Mouse (Mus musculus) CD4-positive helper T cell, adult 2 months (primary cell): ENCODE data around the gene Acsf2.

Experiments
- DNase-seq: peaks from one replicate; pipeline ENCODE4 v3.0.0-alpha.2; 2012; ENCODE audit warnings: low read depth, missing footprints, low spot score

Acsf2 gene

GRCm38 (mm10) chr11:94598437-94599120 is 3.1 kb downstream of the Acsf2 start:
- no peak for DNase-seq

- no peak for DNase-seq
These were observed 4.4 kb downstream of the Acsf2 start for GRCm38 (mm10) chr11:94597319-94597718.

- DNase-seq, result peak; percentile 57
These were observed 5.3 kb downstream of the Acsf2 start for GRCm38 (mm10) chr11:94596311-94596852.

- no peak for DNase-seq
These were observed 14.2 kb downstream of the Acsf2 start for GRCm38 (mm10) chr11:94587511-94587910.

GRCm38 (mm10) chr11:94585091-94585490 is 16.6 kb downstream of the Acsf2 start:
- no peak for DNase-seq

GRCm38 (mm10) chr11:94580111-94580740 is 21.4 kb downstream of the Acsf2 start:
- DNase-seq, result no peak

GRCm38 (mm10) chr11:94576361-94576760 is 25.3 kb downstream of the Acsf2 start:
- DNase-seq, result no peak

GRCm38 (mm10) chr11:94575036-94575435 is 26.6 kb downstream of the Acsf2 start:
- no peak for DNase-seq

GRCm38 (mm10) chr11:94574560-94574959 is 27.1 kb downstream of the Acsf2 start:
- no peak for DNase-seq

- no peak for DNase-seq
These were observed 29.8 kb downstream of the Acsf2 start for GRCm38 (mm10) chr11:94571850-94572249.

- no peak for DNase-seq
These were observed 31.1 kb downstream of the Acsf2 start for GRCm38 (mm10) chr11:94570612-94571011.

GRCm38 (mm10) chr11:94567326-94567725 is 34.3 kb downstream of the Acsf2 start:
- no peak for DNase-seq

- DNase-seq, result no peak
These were observed 35.1 kb downstream of the Acsf2 start for GRCm38 (mm10) chr11:94566534-94566933.

GRCm38 (mm10) chr11:94565151-94565479 is 36.6 kb downstream of the Acsf2 start:
- DNase-seq, result peak; percentile 34

- peak; percentile 38 for DNase-seq
These were observed 37.1 kb downstream of the Acsf2 start, which contains the start of gene Chad for GRCm38 (mm10) chr11:94564437-94565150. TSS of gene Chad (plus strand) at chr11:94565047.

GRCm38 (mm10) chr11:94563821-94564220 is 37.9 kb downstream of the Acsf2 start:
- no peak for DNase-seq

GRCm38 (mm10) chr11:94563383-94563782 is 38.3 kb downstream of the Acsf2 start:
- DNase-seq, result peak; percentile 31

GRCm38 (mm10) chr11:94558226-94558625 is 43.4 kb downstream of the Acsf2 start:
- DNase-seq, result no peak

- no peak for DNase-seq
These were observed 51.3 kb downstream of the Acsf2 start for GRCm38 (mm10) chr11:94550442-94550744.

GRCm38 (mm10) chr11:94549691-94550441 is 51.8 kb downstream of the Acsf2 start:
- no peak for DNase-seq

- peak; percentile 91 for DNase-seq
These were observed 52.6 kb downstream of the Acsf2 start, which contains the start of gene Rsad1 for GRCm38 (mm10) chr11:94548888-94549690. TSS of gene Rsad1 (minus strand) at chr11:94549255.
